Mouse (Mus musculus) MEL (cell line): ENCODE results near the gene Tmem126b.

Experiments used
- CHD2 ChIP-seq: IDR thresholded peaks from 2 replicates; pipeline ENCODE4 v1.6.1; 2011; ENCODE audit warnings: low read length, improper control_type of control experiment
- CTCF ChIP-seq, 3 experiments: IDR thresholded peaks in 2 of 3; conservative IDR thresholded peaks in 1 of 3; 2 replicates each; pipeline ENCODE4 v1.5.1; 2011 to 2012; ENCODE audit warnings: low read length in 3 of 3, low read depth in 2 of 3, mild to moderate bottlenecking in 2 of 3, improper control_type of control experiment in 1 of 3, inconsistent platforms in 1 of 3, mixed read lengths in 1 of 3, moderate library complexity in 1 of 3; ENCODE audit not compliant: control insufficient read depth in 1 of 3, insufficient read depth in 1 of 3, poor library complexity in 1 of 3, severe bottlenecking in 1 of 3
- GATA1 ChIP-seq: IDR thresholded peaks from 2 replicates; pipeline ENCODE4 v1.6.1; 2011; ENCODE audit warnings: low read depth, low read length, improper control_type of control experiment
- MAX ChIP-seq: IDR thresholded peaks from 2 replicates; pipeline ENCODE4 v1.6.1; 2011; ENCODE audit warnings: low read length, improper control_type of control experiment
- MAZ ChIP-seq: IDR thresholded peaks from 2 replicates; pipeline ENCODE4 v1.6.1; 2012; ENCODE audit warnings: low read depth, mild to moderate bottlenecking, inconsistent platforms, low read length, improper control_type of control experiment
- NELFE ChIP-seq: IDR thresholded peaks from 2 replicates; pipeline ENCODE4 v1.6.1; 2011; ENCODE audit warnings: low read depth, low read length, improper control_type of control experiment
- POLR2A ChIP-seq, 2 experiments: IDR thresholded peaks; 2 replicates each; pipeline ENCODE4 v1.6.1; 2011 to 2012; ENCODE audit warnings: low read length in 2 of 2, mild to moderate bottlenecking in 2 of 2, control low read depth in 1 of 2, improper control_type of control experiment in 1 of 2, low read depth in 1 of 2, moderate library complexity in 1 of 2; ENCODE audit not compliant: control insufficient read depth in 1 of 2, insufficient read depth in 1 of 2, poor library complexity in 1 of 2
- POLR2AphosphoS5 ChIP-seq: IDR thresholded peaks from 2 replicates; pipeline ENCODE4 v1.6.1; 2012; ENCODE audit warnings: low read depth, borderline replicate concordance, mild to moderate bottlenecking, inconsistent platforms, low read length, moderate library complexity, mixed read lengths
- TCF12 ChIP-seq: IDR thresholded peaks from 2 replicates; pipeline ENCODE4 v1.6.1; 2014; ENCODE audit warnings: low read depth, mild to moderate bottlenecking, inconsistent platforms, low read length, improper control_type of control experiment, moderate library complexity
- USF1 ChIP-seq: IDR thresholded peaks from 2 replicates; pipeline ENCODE4 v1.6.1; 2014; ENCODE audit warnings: low read depth, mild to moderate bottlenecking, inconsistent platforms, low read length, improper control_type of control experiment, moderate library complexity
- ZNF384 ChIP-seq: IDR thresholded peaks from 2 replicates; pipeline ENCODE4 v1.6.1; 2012; ENCODE audit warnings: low read depth, mild to moderate bottlenecking, inconsistent platforms, low read length, improper control_type of control experiment

GRCm38 (mm10) chr7:90443101-90444091, 32.4 kb downstream of the Tmem126b start:
- TF ChIP-seq POLR2A (IDR thresholded peaks at IDR 0.05; ENCODE audit: control insufficient read depth in 1 of 2, insufficient read depth in 1 of 2, low read depth in 1 of 2, low read length in 2 of 2, poor library complexity in 1 of 2) (peak in 1 of 2 experiments; percentile 64; a peak in 1 of 4 replicates), CTCF (IDR thresholded peaks at IDR 0.05 in 2 of 3, conservative IDR thresholded peaks at IDR 0.05 in 1 of 3; ENCODE audit: control insufficient read depth in 1 of 3, insufficient read depth in 1 of 3, low read depth in 2 of 3, low read length in 3 of 3, poor library complexity in 1 of 3, severe bottlenecking in 1 of 3) (peak in 1 of 3 experiments; percentile 30; a peak in 1 of 6 replicates), POLR2AphosphoS5 (no peak), USF1 (no peak), CHD2 (no peak), MAZ (no peak), ZNF384 (no peak), TCF12 (no peak), MAX (no peak; the same call in none of the 2 replicates), NELFE (no peak), GATA1 (no peak)
